Mouse (Mus musculus): ENCODE measurements around the gene Ly6g6d. TPM values are rescaled to one million over a fixed set of nuclear protein-coding genes. Genes with fewer than 3 reads are reported as not detected.
A peak's percentile ranks its signal among the peaks of the same experiment; 100 is the strongest.

The Ly6g6d gene
- polyA plus RNA-seq, 1 experiment from 2014 or later, result 1.4 TPM

DNA sequence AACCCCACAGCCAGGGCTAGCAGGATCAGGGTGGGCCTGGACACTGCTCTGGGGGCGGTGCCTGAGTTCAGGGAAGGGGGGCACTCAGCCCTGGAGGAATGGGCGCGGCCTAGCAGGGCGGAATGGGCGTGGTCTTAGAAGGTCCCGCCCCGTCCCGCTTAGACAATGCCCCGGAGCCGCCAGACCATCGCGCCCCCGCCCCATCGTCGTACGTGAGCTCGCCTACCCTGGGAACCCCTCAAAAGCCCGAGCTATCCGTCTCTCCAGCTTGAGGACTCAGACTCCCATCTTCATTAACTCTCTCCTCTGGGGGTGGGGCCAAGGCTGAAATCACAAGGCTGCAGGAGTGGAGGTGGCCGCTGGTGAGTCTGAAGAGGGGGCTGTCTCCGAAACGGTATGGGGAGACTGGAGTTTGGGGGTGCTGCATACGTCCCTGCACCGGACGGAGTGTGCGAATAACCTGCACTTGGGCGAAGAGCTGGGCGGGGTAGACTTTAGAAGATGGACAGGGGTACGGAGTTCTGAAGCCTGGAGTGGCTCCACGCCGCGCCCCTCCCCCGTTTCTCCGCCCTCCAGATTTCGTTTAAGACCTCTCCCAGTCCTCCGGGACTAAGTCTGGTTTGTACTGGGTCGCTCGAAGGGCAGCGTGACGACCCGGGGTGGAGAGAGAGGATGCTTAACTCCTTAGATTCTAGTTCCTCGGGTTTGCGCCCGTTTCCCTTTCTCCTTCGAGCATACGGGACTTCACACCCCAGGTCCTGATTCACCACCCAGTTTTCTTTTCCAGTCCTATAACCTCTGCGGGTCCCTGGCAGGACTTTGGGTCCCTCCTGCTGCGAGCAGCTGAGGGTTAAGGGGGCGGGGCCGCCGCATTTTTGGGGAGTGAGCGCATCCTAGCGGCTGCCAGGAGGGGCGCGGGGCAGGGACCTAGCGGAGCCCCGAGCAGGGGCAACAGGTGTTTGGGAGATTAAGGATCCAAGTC is 18.7 kb downstream of the Ly6g6d start, which contains the start of gene Ddah2:
TSS of gene Ddah2 (plus strand) at position 125 of the 982 bp plus-strand sequence.
- peak within 1 kb of the TSS; percentile 86 for H3K4me2 ChIP-seq (ENCODE audit: low read depth, low read length)
- ATAC-seq (ENCODE audit: low read depth), result peak; percentile 90
- peak within 1 kb of the TSS; percentile 92 for H3K27ac ChIP-seq (replicated peaks; ENCODE audit: low read depth, low read length)
- H3K9ac ChIP-seq (ENCODE audit: low read depth, low read length), result peak within 1 kb of the TSS; percentile 85
- no peaks in the 10 kb centered on the region for H3K9me3 ChIP-seq (ENCODE audit: control insufficient read depth, low read length)
- H3K4me3 ChIP-seq (ENCODE audit: low read depth, low read length), result peak within 1 kb of the TSS; percentile 65
- under 1% methylated on average over 55 of the region's 57 CpGs for WGBS
- peak; percentile 98 for DNase-seq (ENCODE audit: low spot score)
- no peaks in the 10 kb centered on the region; the same call in 1 of the 2 replicates for H3K4me1 ChIP-seq (ENCODE audit: control insufficient read depth, insufficient read depth, low read length)
- no peaks in the 10 kb centered on the region for H3K27me3 ChIP-seq (replicated peaks; ENCODE audit: control insufficient read depth, insufficient read depth, low read length)
- H3K36me3 ChIP-seq (ENCODE audit: control insufficient read depth, insufficient read depth, low read length), result peaks cover 63% of the 10 kb centered on the region

DNA sequence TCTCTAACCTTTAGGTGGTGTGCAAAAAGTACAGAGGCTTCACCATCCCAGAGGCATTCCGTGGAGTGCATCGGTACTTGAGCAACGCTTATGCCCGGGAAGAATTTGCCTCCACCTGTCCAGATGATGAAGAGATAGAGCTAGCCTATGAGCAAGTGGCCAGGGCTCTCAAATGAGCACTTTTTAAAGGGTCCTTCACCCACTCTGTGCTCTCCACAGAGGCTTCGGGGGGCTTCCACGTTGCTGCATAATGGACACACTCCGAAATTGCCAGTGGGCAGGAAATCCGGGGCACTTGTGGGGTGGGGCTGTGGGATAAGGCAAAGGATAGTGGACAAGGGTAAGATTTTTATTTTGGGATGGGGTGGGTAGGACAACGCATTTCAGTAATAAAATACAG is 19.5 kb downstream of the Ly6g6d start:
- WGBS, result 58% methylated on average over 9 of the region's 9 CpGs
- Histone ChIP-seq H3K4me3 (ENCODE audit: low read depth, low read length) (peak overlapping the region; percentile 65; the same call in 1 of the 2 replicates), H3K4me2 (ENCODE audit: low read depth, low read length) (peak overlapping the region; percentile 86), H3K27ac (replicated peaks; ENCODE audit: low read depth, low read length) (peak overlapping the region; percentile 92), H3K9ac (ENCODE audit: low read depth, low read length) (peak overlapping the region; percentile 85; the same call in 1 of the 2 replicates), H3K4me1 (ENCODE audit: control insufficient read depth, insufficient read depth, low read length) (no peaks in the 10 kb centered on the region; the same call in 1 of the 2 replicates), H3K27me3 (replicated peaks; ENCODE audit: control insufficient read depth, insufficient read depth, low read length) (no peaks in the 10 kb centered on the region), H3K9me3 (ENCODE audit: control insufficient read depth, low read length) (no peaks in the 10 kb centered on the region), H3K36me3 (ENCODE audit: control insufficient read depth, insufficient read depth, low read length) (peaks cover 72% of the 10 kb centered on the region)
- no peak for ATAC-seq (ENCODE audit: low read depth)
- DNase-seq (ENCODE audit: low spot score), result no peak

DNA sequence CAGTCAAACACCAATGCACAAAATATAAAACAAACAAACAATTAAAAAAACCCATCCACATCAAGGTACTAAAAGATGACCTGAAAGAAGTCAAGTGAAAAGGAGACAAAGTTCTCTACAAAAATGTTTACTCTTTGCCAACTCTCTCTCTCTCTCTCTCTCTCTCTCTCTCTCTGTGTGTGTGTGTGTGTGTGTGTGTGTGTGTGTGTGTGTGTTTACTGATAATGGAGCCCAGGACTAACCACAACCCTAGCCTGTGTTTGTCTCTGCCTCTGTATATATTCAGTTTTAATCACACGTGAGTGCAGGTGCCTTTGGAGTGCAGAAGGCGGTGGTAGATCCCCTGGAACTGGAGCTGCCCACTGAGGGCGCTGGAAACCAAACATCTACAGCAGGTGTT is 20.8 kb downstream of the Ly6g6d start:
- Histone ChIP-seq H3K4me2 (ENCODE audit: low read depth, low read length) (no peak overlapping the region), H3K9ac (ENCODE audit: low read depth, low read length) (no peak overlapping the region), H3K27me3 (replicated peaks; ENCODE audit: control insufficient read depth, insufficient read depth, low read length) (no peaks in the 10 kb centered on the region), H3K9me3 (ENCODE audit: control insufficient read depth, low read length) (no peaks in the 10 kb centered on the region), H3K27ac (replicated peaks; ENCODE audit: low read depth, low read length) (no peak overlapping the region), H3K4me3 (ENCODE audit: low read depth, low read length) (no peak overlapping the region), H3K36me3 (ENCODE audit: control insufficient read depth, insufficient read depth, low read length) (peaks cover 74% of the 10 kb centered on the region), H3K4me1 (ENCODE audit: control insufficient read depth, insufficient read depth, low read length) (peaks cover 3% of the 10 kb centered on the region)
- DNase-seq (ENCODE audit: low spot score) (no peak), ATAC-seq (ENCODE audit: low read depth) (no peak)
- 79% methylated on average over 3 of the region's 3 CpGs for WGBS

DNA sequence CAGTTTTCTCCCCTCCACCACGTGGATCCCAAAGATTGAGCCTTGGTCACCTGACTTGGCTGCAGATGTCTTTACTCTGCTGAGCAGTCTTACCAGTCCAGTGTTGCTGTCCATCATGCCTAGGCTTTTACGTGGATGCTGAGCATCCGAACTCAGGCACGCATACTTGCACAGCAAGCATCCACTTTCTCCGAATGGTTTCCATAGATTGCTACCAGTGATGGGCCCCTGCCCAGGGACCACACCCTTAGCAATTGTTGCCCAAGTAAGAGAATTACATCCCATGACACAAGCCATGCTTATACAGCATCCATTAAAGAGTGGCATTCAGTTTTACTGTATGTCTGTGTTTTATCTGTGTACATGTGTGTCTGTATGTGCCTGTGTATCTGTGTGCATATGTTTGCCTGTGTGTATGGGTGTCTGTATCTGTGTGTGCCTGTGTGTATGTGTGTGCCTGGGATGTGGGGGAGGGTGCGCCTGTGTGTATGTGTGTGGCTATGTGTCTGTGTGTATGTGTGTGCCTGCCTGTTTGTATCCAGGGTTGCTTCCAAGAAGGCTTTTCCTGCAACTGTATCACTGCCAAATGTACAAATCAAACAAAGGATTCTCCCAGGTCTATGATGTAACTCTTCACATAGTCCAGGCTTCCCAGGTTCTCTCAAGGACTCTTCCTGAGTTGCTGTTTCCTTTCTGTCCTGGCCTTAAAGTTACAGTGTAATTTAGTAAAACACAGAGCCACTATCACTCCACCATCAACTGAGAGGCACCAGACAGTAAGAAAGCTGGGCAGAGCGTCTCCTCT is 22.0 kb downstream of the Ly6g6d start:
- Histone ChIP-seq H3K4me2 (ENCODE audit: low read depth, low read length) (no peak overlapping the region), H3K36me3 (ENCODE audit: control insufficient read depth, insufficient read depth, low read length) (peaks cover 64% of the 10 kb centered on the region), H3K4me1 (ENCODE audit: control insufficient read depth, insufficient read depth, low read length) (peaks cover 8% of the 10 kb centered on the region), H3K27me3 (replicated peaks; ENCODE audit: control insufficient read depth, insufficient read depth, low read length) (no peaks in the 10 kb centered on the region), H3K9me3 (ENCODE audit: control insufficient read depth, low read length) (no peaks in the 10 kb centered on the region), H3K4me3 (ENCODE audit: low read depth, low read length) (no peak overlapping the region), H3K9ac (ENCODE audit: low read depth, low read length) (no peak overlapping the region), H3K27ac (replicated peaks; ENCODE audit: low read depth, low read length) (no peak overlapping the region)
- no peak for ATAC-seq (ENCODE audit: low read depth)
- DNase-seq (ENCODE audit: low spot score), result no peak
- WGBS, result 87% methylated on average over 7 of the region's 7 CpGs

DNA sequence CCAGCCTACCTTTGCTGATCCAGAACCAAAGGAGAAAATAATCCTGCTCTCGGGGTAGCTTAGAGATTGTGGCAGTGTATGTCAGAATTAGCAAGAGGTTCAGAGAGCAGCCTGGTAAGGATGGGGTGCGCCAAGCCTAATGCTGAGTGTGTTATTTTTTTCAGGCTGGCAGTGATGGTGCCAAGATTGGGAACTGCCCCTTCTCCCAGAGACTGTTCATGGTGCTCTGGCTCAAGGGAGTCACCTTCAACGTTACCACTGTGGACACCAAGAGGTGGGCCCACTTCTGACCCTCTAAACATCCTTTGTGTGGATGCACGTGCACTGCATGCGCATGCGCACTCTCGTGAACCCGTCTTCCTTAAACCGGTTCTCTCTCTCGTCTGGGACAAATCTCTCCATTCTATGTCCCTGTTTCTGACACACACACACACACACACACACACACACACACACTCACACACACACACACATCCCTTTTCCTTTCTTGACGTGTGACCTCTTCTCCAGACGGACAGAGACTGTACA is 25.5 kb downstream of the Ly6g6d start:
- H3K9me3 ChIP-seq (ENCODE audit: control insufficient read depth, low read length), result no peaks in the 10 kb centered on the region
- H3K4me1 ChIP-seq (ENCODE audit: control insufficient read depth, insufficient read depth, low read length), result peaks cover 30% of the 10 kb centered on the region
- 68% methylated on average over 12 of the region's 12 CpGs for WGBS
- H3K36me3 ChIP-seq (ENCODE audit: control insufficient read depth, insufficient read depth, low read length), result peaks cover 47% of the 10 kb centered on the region
- no peaks in the 10 kb centered on the region for H3K27me3 ChIP-seq (replicated peaks; ENCODE audit: control insufficient read depth, insufficient read depth, low read length)
- peak overlapping the region; percentile 96 for H3K27ac ChIP-seq (replicated peaks; ENCODE audit: low read depth, low read length)
- H3K4me2 ChIP-seq (ENCODE audit: low read depth, low read length), result peak overlapping the region; percentile 83
- H3K9ac ChIP-seq (ENCODE audit: low read depth, low read length), result peak overlapping the region; percentile 84
- ATAC-seq (ENCODE audit: low read depth) (no peak), DNase-seq (ENCODE audit: low spot score) (no peak)
- H3K4me3 ChIP-seq (ENCODE audit: low read depth, low read length), result peak overlapping the region; percentile 61

DNA sequence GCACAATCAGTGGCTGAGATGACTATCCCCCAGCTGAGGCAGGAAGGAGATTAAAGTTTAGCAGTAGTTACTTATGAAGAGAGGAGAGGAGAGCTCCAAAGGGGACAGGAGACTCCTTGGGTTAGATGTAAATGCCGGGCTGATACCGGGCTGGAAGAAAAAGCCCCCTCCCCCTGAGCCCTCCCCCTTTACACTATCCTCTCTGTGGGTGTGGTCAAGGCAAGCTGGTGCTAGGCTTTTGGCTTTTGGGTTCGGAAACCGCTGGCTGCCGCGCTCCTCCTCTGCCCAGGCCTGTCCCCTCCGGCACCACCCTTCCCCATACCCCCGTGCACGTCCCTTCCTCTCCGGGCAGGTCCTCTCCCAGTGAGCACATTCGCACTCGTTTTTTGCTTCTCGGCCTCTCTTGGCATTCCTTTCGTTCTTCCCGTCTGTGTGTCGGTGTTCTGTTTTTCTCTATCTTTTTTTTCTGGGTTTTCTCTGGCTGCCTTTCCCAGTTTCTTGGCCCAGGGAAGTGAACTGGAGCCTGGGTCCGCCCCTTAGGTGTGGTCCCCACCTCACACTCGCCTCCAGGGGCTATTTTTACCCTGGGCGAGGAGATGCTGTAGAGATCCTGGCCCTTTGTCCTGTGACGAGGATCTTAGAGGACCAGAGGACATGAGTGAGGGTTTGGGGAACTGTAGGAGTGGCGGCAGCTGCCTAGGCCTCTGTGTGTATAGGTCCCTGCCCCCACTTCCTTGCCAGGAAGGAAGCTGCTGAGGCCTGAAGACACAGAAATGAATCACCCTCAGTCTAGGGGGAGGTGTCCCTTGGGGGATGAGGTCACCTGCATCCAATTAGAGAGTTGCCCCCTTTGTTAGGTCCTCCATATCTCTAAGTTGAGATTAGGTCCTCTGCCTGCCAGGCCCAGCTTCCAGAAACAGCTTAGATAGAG is 26.4 kb downstream of the Ly6g6d start:
- Histone ChIP-seq H3K4me2 (ENCODE audit: low read depth, low read length) (peak overlapping the region; percentile 83), H3K9me3 (ENCODE audit: control insufficient read depth, low read length) (no peaks in the 10 kb centered on the region), H3K27ac (replicated peaks; ENCODE audit: low read depth, low read length) (peak overlapping the region; percentile 96), H3K27me3 (replicated peaks; ENCODE audit: control insufficient read depth, insufficient read depth, low read length) (no peaks in the 10 kb centered on the region), H3K9ac (ENCODE audit: low read depth, low read length) (peak overlapping the region; percentile 84), H3K36me3 (ENCODE audit: control insufficient read depth, insufficient read depth, low read length) (peaks cover 42% of the 10 kb centered on the region), H3K4me1 (ENCODE audit: control insufficient read depth, insufficient read depth, low read length) (peaks cover 36% of the 10 kb centered on the region), H3K4me3 (ENCODE audit: low read depth, low read length) (peak overlapping the region; percentile 61)
- WGBS, result under 1% methylated on average over 21 of the region's 21 CpGs
- ATAC-seq (ENCODE audit: low read depth) (peak; percentile 45), DNase-seq (ENCODE audit: low spot score) (peak; percentile 92)

DNA sequence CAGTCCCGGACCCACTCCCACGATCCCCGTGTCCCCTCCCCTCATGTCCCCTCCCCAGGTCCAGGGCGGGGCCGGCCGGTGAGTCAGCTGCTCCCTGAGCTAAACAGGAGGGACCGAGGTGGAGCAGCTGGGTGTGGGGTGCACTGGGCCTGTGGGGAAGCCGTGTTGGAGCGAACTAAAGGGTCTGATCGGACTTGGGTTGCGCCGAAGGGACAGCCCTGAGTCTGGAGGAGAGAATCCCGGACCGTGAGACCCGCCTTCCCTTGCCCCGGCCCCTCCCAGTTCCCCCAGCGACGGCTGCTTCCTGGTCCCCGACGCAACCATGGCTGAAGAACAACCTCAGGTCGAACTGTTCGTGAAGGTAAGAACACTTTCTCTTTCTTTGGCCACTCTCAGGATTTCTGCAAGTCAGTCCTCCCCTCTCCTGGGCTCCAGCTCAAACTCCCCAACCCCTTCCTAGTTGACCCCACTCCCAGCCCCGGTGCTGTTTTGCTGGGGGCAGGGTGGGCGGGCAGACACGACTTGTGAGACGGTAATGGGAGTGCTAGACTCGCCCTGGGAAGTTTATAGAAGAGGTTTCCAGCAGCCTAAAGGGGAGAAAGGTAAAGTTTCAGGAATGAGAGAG is 27.6 kb downstream of the Ly6g6d start:
- peaks cover 46% of the 10 kb centered on the region for H3K4me1 ChIP-seq (ENCODE audit: control insufficient read depth, insufficient read depth, low read length)
- peak overlapping the region; percentile 84 for H3K9ac ChIP-seq (ENCODE audit: low read depth, low read length)
- peaks cover 30% of the 10 kb centered on the region for H3K36me3 ChIP-seq (ENCODE audit: control insufficient read depth, insufficient read depth, low read length)
- ATAC-seq (ENCODE audit: low read depth) (peak; percentile 34), DNase-seq (ENCODE audit: low spot score) (peak; percentile 85)
- no peaks in the 10 kb centered on the region for H3K27me3 ChIP-seq (replicated peaks; ENCODE audit: control insufficient read depth, insufficient read depth, low read length)
- WGBS, result under 1% methylated on average over 21 of the region's 27 CpGs
- H3K9me3 ChIP-seq (ENCODE audit: control insufficient read depth, low read length), result no peaks in the 10 kb centered on the region
- H3K4me2 ChIP-seq (ENCODE audit: low read depth, low read length), result peak overlapping the region; percentile 83
- H3K4me3 ChIP-seq (ENCODE audit: low read depth, low read length), result peak overlapping the region; percentile 61
- peak overlapping the region; percentile 96 for H3K27ac ChIP-seq (replicated peaks; ENCODE audit: low read depth, low read length)

Measured in embryonic facial prominence, embryonic 14.5 days (tissue).